Mouse (Mus musculus): Measurements from ENCODE around the gene Hint1. TPM values are rescaled to one million over a fixed set of nuclear protein-coding genes. Genes with fewer than 3 reads are reported as not detected.

Gene Hint1
- polyA plus RNA-seq, 1 experiment from 2014 or later: 774 TPM

DNA sequence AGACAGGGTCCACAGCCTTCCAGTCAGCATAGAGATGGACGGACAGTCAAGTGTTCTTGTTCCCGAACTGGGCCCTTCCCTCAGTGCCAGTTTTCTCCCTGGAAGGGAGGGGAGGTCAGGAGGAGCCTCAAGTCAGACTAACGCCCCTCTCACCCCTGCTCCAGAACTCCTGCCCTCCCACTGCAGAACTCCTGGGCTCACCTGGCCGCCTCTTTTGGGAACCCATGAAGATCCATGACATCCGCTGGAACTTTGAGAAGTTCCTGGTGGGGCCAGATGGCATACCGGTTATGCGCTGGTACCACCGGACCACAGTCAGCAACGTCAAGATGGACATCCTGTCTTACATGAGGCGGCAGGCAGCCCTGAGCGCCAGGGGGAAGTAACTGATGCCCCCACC lies 43.1 kb downstream of the Hint1 start:
- Histone ChIP-seq H3K27ac (ENCODE audit: low read depth) (no peak overlapping the region), H3K9me3 (ENCODE audit: control insufficient read depth, low read length) (no peaks in the 10 kb centered on the region), H3K4me2 (ENCODE audit: low read length) (no peak overlapping the region), H3K27me3 (replicated peaks; ENCODE audit: control insufficient read depth, insufficient read depth, low read length) (no peaks in the 10 kb centered on the region), H3K9ac (ENCODE audit: low read length) (no peak overlapping the region), H3K36me3 (ENCODE audit: control insufficient read depth, insufficient read depth, low read length) (peaks cover 54% of the 10 kb centered on the region), H3K4me1 (replicated peaks; ENCODE audit: control insufficient read depth, insufficient read depth, low read length) (peaks cover 6% of the 10 kb centered on the region; the same call in 1 of the 2 replicates), H3K4me3 (ENCODE audit: low read depth, low read length) (no peak overlapping the region)
- DNase-seq (ENCODE audit: low spot score) (no peak), ATAC-seq (replicated peaks; ENCODE audit: low FRiP score, low TSS enrichment, low read depth) (no peak)
- 91% methylated on average over 11 of the region's 11 CpGs for WGBS

DNA sequence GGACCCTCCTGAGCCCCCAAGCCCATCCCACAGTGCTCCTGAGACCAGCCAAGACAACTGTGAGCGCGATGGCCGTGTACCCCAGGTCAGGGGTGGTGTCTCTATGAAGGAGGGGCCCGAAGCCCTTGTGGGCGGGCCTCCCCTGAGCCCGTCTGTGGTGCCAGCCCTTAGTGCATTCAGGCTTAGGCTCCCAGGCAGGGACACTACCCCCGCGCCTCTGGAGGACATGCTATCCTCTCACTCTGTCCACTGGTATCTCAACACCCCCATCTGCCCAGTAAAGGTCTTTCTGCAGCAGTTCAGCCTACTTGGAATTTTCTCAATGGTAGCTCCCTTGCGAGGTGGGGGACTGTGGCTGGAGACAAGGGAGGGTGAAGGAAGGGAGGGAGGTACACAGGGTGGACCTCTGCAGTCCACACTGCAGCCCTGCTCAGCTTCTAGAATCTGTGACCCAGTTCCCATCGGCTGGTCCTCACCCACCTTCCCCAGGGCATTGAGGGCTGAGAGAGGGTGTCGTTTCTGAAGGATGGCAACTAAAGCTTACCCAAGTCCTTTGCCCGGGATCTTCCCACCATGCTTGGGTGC lies 44.0 kb downstream of the Hint1 start:
- H3K4me1 ChIP-seq (replicated peaks; ENCODE audit: control insufficient read depth, insufficient read depth, low read length): no peaks in the 10 kb centered on the region
- H3K9me3 ChIP-seq (ENCODE audit: control insufficient read depth, low read length): no peaks in the 10 kb centered on the region
- H3K4me3 ChIP-seq (ENCODE audit: low read depth, low read length): no peak overlapping the region
- 89% methylated on average over 12 of the region's 12 CpGs for WGBS
- peaks cover 63% of the 10 kb centered on the region for H3K36me3 ChIP-seq (ENCODE audit: control insufficient read depth, insufficient read depth, low read length)
- H3K4me2 ChIP-seq (ENCODE audit: low read length): no peak overlapping the region
- no peak overlapping the region for H3K9ac ChIP-seq (ENCODE audit: low read length)
- no peaks in the 10 kb centered on the region for H3K27me3 ChIP-seq (replicated peaks; ENCODE audit: control insufficient read depth, insufficient read depth, low read length)
- no peak for ATAC-seq (replicated peaks; ENCODE audit: low FRiP score, low TSS enrichment, low read depth)
- no peak for DNase-seq (ENCODE audit: low spot score)
- no peak overlapping the region for H3K27ac ChIP-seq (ENCODE audit: low read depth)

DNA sequence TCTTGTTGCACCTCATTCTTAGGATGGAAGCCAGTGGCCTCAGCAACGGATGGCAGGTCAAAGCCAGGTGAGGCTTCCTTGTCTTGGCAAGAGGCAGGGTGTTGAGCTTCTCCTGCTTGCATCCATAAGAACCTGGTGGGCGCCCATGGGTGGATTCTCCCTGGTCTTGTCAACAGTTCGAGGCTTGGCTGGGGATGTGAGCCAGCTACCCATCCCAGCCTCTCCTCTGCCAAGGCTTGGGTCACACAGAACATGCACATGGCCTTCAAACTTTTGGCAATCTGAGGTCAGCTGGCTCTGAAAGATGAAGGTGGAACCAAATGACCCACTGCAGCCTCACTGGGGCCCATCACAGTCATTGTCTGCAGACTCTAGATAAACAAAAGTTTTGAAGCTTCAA lies 45.0 kb downstream of the Hint1 start:
- H3K4me3 ChIP-seq (ENCODE audit: low read depth, low read length): no peak overlapping the region
- no peaks in the 10 kb centered on the region for H3K27me3 ChIP-seq (replicated peaks; ENCODE audit: control insufficient read depth, insufficient read depth, low read length)
- H3K9ac ChIP-seq (ENCODE audit: low read length): no peak overlapping the region
- H3K4me1 ChIP-seq (replicated peaks; ENCODE audit: control insufficient read depth, insufficient read depth, low read length): no peaks in the 10 kb centered on the region
- H3K36me3 ChIP-seq (ENCODE audit: control insufficient read depth, insufficient read depth, low read length): peaks cover 70% of the 10 kb centered on the region
- no peak overlapping the region for H3K4me2 ChIP-seq (ENCODE audit: low read length)
- WGBS: 95% methylated on average over 3 of the region's 3 CpGs
- ATAC-seq (replicated peaks; ENCODE audit: low FRiP score, low TSS enrichment, low read depth) (no peak), DNase-seq (ENCODE audit: low spot score) (no peak)
- H3K27ac ChIP-seq (ENCODE audit: low read depth): no peak overlapping the region
- H3K9me3 ChIP-seq (ENCODE audit: control insufficient read depth, low read length): no peaks in the 10 kb centered on the region

- Histone ChIP-seq H3K4me3 (ENCODE audit: low read depth, low read length) (no peak overlapping the region), H3K27me3 (replicated peaks; ENCODE audit: control insufficient read depth, insufficient read depth, low read length) (no peaks in the 10 kb centered on the region), H3K9ac (ENCODE audit: low read length) (no peak overlapping the region), H3K27ac (ENCODE audit: low read depth) (no peak overlapping the region), H3K4me2 (ENCODE audit: low read length) (no peak overlapping the region), H3K9me3 (ENCODE audit: control insufficient read depth, low read length) (no peaks in the 10 kb centered on the region), H3K36me3 (ENCODE audit: control insufficient read depth, insufficient read depth, low read length) (peaks cover 76% of the 10 kb centered on the region), H3K4me1 (replicated peaks; ENCODE audit: control insufficient read depth, insufficient read depth, low read length) (no peaks in the 10 kb centered on the region)
- DNase-seq (ENCODE audit: low spot score) (no peak), ATAC-seq (replicated peaks; ENCODE audit: low FRiP score, low TSS enrichment, low read depth) (no peak)
- 66% methylated on average over 7 of the region's 7 CpGs for WGBS
Observed at GRCm38 (mm10) chr11:54911671-54912502, 45.7 kb downstream of the Hint1 start.

- Histone ChIP-seq H3K9ac (ENCODE audit: low read length) (no peak overlapping the region), H3K27ac (ENCODE audit: low read depth) (no peak overlapping the region), H3K4me3 (ENCODE audit: low read depth, low read length) (no peak overlapping the region), H3K9me3 (ENCODE audit: control insufficient read depth, low read length) (no peaks in the 10 kb centered on the region), H3K36me3 (ENCODE audit: control insufficient read depth, insufficient read depth, low read length) (peaks cover 80% of the 10 kb centered on the region), H3K4me2 (ENCODE audit: low read length) (no peak overlapping the region), H3K4me1 (replicated peaks; ENCODE audit: control insufficient read depth, insufficient read depth, low read length) (no peaks in the 10 kb centered on the region), H3K27me3 (replicated peaks; ENCODE audit: control insufficient read depth, insufficient read depth, low read length) (no peaks in the 10 kb centered on the region)
- WGBS: 85% methylated on average over 9 of the region's 9 CpGs
- no peak for DNase-seq (ENCODE audit: low spot score)
- ATAC-seq (replicated peaks; ENCODE audit: low FRiP score, low TSS enrichment, low read depth): no peak
Observed at GRCm38 (mm10) chr11:54912503-54913316, 46.5 kb downstream of the Hint1 start.

DNA sequence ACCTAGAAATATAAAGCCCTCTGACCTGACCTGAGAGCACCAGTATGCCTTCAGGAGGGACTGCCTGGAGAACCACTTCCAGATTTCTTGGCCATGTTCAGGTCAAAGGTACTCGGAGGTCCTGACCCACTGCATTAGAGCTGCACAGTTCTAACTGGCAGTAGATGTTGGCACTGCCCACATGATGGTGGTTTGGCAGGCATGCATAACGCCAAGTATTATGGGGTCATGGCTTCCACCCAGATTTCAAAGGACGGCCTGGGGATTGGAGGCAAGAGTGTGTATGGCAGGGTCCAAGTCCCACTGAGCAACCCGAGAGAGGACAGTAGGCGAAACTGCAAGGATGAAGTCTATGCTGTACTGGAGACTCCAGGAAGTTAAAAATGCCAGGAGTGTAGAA lies 47.7 kb downstream of the Hint1 start:
- no peak overlapping the region for H3K9ac ChIP-seq (ENCODE audit: low read length)

DNA sequence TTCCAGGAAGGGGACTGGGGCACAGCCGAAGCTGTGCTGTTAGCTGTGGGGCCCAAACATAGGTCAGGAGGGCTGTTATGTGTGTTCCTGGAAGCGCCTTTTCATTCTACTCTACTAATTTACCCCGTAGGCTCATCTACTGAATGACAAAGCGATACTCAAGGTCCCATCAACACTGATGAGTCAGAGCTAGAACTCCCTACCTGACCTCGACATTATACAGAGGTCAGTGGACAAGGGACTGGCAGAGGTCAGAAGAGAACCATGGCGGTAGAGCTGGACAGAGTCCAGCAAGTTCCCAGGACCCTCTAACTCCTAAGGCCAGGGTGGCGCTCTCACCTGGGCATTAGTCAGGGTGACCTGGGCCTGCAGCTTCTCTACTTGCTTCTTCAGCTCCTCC lies 51.3 kb downstream of the Hint1 start:
- H3K4me3 ChIP-seq (ENCODE audit: low read depth, low read length): no peak overlapping the region
- no peaks in the 10 kb centered on the region for H3K27me3 ChIP-seq (replicated peaks; ENCODE audit: control insufficient read depth, insufficient read depth, low read length)
- no peak overlapping the region for H3K27ac ChIP-seq (ENCODE audit: low read depth)
- no peak overlapping the region for H3K4me2 ChIP-seq (ENCODE audit: low read length)
- 94% methylated on average over 7 of the region's 7 CpGs for WGBS
- H3K9me3 ChIP-seq (ENCODE audit: control insufficient read depth, low read length): no peaks in the 10 kb centered on the region
- peaks cover 74% of the 10 kb centered on the region for H3K36me3 ChIP-seq (ENCODE audit: control insufficient read depth, insufficient read depth, low read length)
- no peak overlapping the region for H3K9ac ChIP-seq (ENCODE audit: low read length)
- ATAC-seq (replicated peaks; ENCODE audit: low FRiP score, low TSS enrichment, low read depth): no peak
- peaks cover 12% of the 10 kb centered on the region; the same call in 1 of the 2 replicates for H3K4me1 ChIP-seq (replicated peaks; ENCODE audit: control insufficient read depth, insufficient read depth, low read length)
- no peak for DNase-seq (ENCODE audit: low spot score)

More for the DNA sequence above, 47.7 kb downstream of the Hint1 start:
- ATAC-seq (replicated peaks; ENCODE audit: low FRiP score, low TSS enrichment, low read depth) (no peak), DNase-seq (ENCODE audit: low spot score) (no peak)
- H3K9me3 ChIP-seq (ENCODE audit: control insufficient read depth, low read length): no peaks in the 10 kb centered on the region
- H3K27me3 ChIP-seq (replicated peaks; ENCODE audit: control insufficient read depth, insufficient read depth, low read length): no peaks in the 10 kb centered on the region
- WGBS: 92% methylated on average over 5 of the region's 5 CpGs
- no peaks in the 10 kb centered on the region for H3K4me1 ChIP-seq (replicated peaks; ENCODE audit: control insufficient read depth, insufficient read depth, low read length)
- no peak overlapping the region for H3K4me3 ChIP-seq (ENCODE audit: low read depth, low read length)
- H3K4me2 ChIP-seq (ENCODE audit: low read length): no peak overlapping the region
- no peak overlapping the region for H3K27ac ChIP-seq (ENCODE audit: low read depth)
- H3K36me3 ChIP-seq (ENCODE audit: control insufficient read depth, insufficient read depth, low read length): peaks cover 87% of the 10 kb centered on the region

DNA sequence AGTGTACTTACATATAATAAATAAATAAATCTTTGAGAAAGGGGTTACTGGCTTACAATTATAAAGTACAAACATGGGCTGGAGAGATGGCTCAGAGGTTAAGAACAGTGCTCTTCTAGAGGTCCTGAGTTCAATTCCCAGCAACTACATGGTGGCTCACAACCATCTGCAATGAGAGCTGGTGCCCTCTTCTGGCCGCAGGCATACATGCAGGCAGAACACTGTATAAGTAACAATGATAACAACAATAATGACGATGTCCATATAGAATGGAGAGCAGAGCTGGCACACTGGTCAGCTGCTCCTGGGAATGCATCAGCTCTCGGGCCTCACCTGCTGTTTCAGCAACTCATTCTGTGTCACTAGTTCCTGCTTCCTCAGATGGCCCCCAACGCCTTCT lies 52.1 kb downstream of the Hint1 start:
- DNase-seq (ENCODE audit: low spot score) (no peak), ATAC-seq (replicated peaks; ENCODE audit: low FRiP score, low TSS enrichment, low read depth) (no peak)
- H3K4me3 ChIP-seq (ENCODE audit: low read depth, low read length): no peak overlapping the region
- H3K27ac ChIP-seq (ENCODE audit: low read depth): no peak overlapping the region
- H3K27me3 ChIP-seq (replicated peaks; ENCODE audit: control insufficient read depth, insufficient read depth, low read length): no peaks in the 10 kb centered on the region
- H3K36me3 ChIP-seq (ENCODE audit: control insufficient read depth, insufficient read depth, low read length): peaks cover 76% of the 10 kb centered on the region
- WGBS: 92% methylated on average over 4 of the region's 4 CpGs
- H3K9ac ChIP-seq (ENCODE audit: low read length): no peak overlapping the region
- H3K4me2 ChIP-seq (ENCODE audit: low read length): no peak overlapping the region
- H3K4me1 ChIP-seq (replicated peaks; ENCODE audit: control insufficient read depth, insufficient read depth, low read length): peaks cover 12% of the 10 kb centered on the region; the same call in 1 of the 2 replicates
- H3K9me3 ChIP-seq (ENCODE audit: control insufficient read depth, low read length): no peaks in the 10 kb centered on the region
